Mouse (Mus musculus) right cerebral cortex, postnatal 10 days (tissue): Measurements from ENCODE around the gene Naaladl2.

Experiments used
- DNase-seq, 2 experiments: peaks; one replicate each; pipeline ENCODE4 v3.0.0; 2021; ENCODE audit warnings: low spot score in 2 of 2

Naaladl2 gene

GRCm38 (mm10) chr3:24942170-24942569 is 201.9 kb downstream of the Naaladl2 start:
- DNase-seq: no peak

DNA sequence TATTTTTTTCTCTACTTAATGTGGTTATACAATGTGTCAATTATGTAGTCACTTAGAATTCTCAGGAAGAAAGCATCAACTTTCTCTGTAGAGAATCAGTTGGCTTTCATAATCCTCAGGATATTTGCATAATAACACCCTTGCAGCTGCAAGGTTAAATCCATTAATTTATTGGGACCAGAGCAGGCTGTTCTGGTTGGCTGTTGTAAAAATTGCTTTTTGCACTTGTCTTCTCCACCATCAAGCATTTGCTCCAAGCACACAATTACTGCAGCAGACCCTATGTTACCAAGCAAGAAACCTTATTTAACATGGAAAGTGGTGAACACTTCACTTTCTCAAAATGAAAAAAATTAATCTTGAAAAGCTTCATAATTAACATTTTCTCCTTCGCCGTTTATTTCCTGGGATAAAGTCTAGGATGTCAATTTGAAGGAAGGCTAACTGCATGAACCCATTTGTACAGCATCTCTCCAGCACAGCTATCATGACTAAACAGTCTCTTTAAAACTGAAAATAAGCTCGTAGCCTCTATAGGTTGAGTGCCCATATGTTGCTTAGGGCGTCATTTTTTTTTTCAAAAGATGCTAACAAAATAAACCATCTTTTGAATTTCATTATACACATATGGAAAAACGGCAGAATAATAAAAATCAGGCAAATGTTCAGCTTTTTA is 205.4 kb downstream of the Naaladl2 start:
- no peak for DNase-seq

GRCm38 (mm10) chr3:24921811-24922210 is 222.2 kb downstream of the Naaladl2 start:
- DNase-seq: no peak

- no peak for DNase-seq
Measured at GRCm38 (mm10) chr3:24921401-24921800, 222.7 kb downstream of the Naaladl2 start.

DNA sequence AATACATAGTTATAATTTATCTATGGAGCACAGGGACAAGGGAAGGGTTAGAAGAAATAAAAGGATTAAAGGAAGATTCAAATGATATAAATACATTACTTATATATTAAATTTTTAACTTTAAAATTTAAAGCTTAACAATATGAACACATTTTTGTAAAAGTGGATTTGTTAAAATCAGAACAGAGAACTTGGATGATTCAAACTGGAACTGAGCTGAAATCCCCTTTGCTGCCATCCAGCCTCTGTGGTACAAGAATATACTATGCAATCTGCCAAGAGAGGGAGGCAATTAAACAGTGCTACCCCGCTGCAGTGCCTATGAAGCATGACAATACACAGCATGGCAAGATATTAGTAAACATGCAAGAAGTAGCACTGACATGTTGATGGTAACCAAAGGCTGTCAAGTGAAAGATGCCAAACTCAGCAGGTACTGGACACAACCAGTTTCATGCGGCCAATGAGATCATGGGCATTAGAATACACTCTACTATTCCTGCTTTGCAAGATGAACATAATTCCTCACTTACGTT is 238.6 kb downstream of the Naaladl2 start:
- no peak for DNase-seq

DNA sequence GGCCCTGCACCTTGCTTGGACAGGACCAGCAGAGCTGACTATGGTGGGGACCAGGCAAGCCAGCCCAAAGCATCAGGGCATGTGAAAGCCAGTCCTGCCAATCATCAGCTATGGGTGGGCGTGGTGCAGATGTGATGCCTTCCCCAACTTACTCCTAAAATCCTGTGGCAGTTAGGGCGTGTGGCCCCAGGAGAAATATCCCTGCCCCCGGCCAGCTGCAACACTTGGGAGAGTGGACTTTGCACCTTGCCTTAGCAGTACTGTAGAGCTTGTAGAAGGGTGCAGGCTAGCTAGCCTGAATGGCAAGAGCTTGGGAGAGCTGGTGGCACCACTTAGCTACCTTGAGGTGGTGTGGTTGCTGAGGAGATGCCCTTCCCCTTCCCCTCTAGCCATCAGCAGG is 255.3 kb downstream of the Naaladl2 start:
- DNase-seq: no peak

GRCm38 (mm10) chr3:24872254-24872653 is 271.8 kb downstream of the Naaladl2 start:
- DNase-seq: no peak

DNA sequence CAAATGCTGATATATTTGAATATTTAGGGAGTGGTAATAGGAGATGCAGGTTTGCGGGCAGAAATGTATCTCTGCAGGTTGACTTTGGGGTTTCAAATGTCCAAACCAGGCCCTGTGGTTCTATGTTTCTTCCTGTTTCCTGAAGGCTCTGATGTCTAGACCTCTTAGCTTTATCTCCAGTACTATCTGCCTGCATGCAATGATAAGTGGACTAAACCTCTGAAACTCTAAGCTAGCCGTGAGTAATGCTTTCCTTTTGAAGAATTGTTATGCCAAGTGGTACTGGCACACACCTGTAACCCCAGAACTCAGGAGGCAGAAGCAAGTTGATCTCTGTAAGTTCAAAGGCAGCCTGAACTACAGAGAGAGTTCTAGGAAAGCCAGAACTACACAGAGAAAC is 291.1 kb downstream of the Naaladl2 start:
- DNase-seq: no peak

DNA sequence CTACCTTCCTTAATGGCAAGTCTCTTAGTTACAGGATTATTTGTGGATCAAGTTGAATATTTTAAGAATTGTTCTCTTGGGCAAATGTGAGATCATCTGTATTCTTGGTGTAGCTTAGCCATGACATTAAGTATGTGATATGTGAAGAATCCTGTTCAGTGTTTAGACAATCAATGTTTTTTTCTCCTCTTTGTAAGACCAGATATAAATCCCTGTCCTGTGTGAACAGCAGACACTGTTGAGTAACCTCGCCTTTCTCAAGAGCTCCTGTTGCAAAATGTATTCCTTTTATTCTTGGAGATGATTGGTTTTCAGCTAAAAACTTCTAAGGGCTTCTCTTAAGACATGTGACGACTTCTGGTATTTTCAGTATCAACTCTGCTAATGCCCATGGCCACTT is 347.3 kb downstream of the Naaladl2 start:
- DNase-seq: no peak

DNA sequence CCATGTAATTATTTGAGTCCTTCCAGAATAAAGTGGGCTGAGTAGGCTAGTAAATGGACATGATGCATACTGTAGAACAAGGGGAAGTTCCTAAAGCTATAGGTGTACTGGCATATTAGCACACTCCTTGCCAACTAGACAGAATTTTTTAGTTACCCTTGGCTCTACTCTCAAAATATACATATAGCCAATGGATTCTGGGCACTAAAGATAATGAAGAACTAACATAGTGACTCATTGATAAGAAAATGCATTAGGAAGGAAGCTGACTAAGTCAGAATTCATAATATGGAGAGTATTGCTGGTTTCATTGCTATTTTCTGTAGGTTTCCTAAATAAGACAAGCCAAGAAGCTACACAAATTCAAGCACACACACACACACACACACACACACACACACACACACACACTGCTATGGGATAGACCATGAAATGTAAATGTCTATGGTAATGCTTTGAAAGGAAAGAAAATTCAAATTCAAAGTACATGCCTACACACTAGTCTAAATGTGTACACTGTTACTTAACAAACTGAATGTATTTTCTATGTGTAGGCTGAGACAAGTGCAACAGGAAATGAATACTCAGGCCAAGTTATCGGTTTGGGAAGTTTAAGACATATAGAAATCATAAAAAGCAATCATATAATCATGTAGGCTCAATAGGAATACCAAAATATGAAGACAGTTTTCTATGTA is 356.5 kb downstream of the Naaladl2 start:
- peak in 1 of 2 experiments; percentile 26 for DNase-seq

DNA sequence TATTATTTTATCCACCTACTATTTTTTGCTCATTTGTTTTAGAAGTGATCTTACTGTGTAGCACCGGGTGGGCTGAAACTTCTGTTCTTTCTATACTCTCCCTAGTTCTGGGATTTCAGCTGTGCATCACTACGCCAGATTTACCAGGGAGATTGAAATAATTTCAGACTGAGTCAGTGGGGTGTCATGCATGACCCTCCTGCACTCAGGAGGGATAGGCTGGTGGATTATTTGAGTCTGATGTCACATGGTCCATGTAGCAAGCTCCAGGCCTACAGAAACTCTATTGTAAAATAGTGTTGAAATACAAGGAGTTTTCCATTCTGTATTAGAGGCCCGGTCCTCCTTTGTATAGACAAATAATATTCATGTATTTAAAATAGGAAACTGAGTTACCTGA is 360.0 kb downstream of the Naaladl2 start:
- no peak for DNase-seq

- DNase-seq: no peak
Measured at GRCm38 (mm10) chr3:24783462-24783829, 360.6 kb downstream of the Naaladl2 start.

- DNase-seq: no peak
Measured at GRCm38 (mm10) chr3:24782784-24783461, 361.1 kb downstream of the Naaladl2 start.

DNA sequence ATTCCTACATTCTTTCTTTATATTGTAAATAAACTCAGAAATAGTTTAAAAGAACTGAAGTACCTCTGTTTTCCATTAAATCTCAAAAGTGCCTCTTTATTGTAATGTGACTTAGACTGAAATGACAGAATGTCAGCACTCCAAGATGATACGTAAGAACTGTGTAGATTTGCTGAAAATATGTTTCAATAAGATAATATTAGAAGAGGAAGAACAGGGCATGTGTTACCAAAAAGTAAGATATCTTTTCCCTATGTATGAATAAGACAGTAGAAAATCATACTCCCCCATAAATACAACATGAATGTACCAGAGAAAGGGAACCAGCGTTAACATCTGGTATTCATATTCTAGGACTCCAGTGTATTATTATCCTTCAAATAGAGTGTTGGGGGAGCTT is 362.4 kb downstream of the Naaladl2 start:
- DNase-seq: no peak

- DNase-seq: no peak
Measured at GRCm38 (mm10) chr3:24778416-24778815, 365.6 kb downstream of the Naaladl2 start.

DNA sequence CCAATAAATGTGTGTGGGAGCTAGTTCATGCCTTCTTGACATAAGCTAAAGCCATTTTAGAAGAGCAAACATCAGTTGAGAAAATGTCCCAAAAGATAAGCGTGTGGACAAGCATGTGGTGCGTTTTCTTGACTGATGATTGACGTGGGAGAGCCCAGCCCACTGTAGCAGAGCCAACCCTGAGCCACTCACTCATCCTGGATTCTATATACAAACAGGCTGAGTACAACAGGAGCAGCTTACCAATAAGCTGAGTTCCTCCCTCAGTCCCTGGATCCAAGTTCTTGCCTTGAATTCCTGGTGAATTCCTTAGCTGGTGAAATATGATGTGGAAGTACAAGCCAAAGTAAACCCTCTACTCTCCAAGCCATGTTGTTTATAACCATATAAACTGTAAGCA is 395.0 kb downstream of the Naaladl2 start:
- DNase-seq: no peak

- DNase-seq: no peak
Measured at GRCm38 (mm10) chr3:24747182-24747856, 396.7 kb downstream of the Naaladl2 start.

DNA sequence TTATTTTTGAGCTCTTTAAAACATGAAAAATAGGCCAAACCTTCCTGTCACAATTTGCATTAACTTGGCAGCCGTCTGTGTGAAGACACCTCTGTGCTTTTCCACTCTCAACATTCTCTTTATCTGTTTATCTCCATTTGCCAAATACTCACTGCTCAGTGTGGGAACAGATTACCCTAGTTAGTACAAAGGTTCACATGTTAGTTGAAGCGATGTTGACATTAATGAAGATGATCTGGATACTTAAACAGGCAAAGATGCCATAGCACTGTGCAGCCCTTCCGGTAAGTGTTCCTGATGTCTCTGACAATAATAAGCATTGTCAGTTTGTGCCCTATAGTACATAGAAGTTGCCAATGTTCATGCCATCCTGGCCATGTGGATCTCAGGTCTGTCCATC is 400.1 kb downstream of the Naaladl2 start:
- no peak for DNase-seq

DNA sequence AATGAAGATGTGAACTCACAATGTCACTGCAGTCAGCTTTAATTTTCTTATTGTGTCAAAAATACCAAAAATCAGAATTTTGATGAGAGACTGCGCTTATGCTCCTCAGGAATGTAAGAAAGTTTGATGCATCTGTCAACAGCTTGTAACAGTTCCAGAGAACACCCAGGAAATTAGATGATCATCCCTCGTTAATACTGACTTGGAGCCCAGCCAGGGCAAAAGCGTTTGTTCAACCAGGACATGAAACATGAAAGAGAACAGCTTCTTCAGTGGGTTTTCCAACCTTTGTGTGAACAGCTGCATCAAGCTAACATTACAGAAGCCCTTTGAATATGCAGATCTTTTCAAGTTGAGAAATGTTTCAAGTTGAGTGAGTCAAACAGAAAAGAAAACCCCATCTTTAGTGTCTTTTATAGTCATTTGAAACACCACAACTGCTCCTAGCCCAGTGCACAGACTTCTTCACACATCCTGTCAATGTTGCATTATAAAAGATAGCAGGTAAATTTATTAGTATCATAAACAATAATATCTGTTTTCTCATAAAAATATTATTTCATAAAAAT is 424.8 kb downstream of the Naaladl2 start:
- peak in 1 of 2 experiments; percentile 24 for DNase-seq

- DNase-seq: no peak
Measured at GRCm38 (mm10) chr3:24714770-24715169, 429.3 kb downstream of the Naaladl2 start.

GRCm38 (mm10) chr3:24705778-24706423 is 438.2 kb downstream of the Naaladl2 start:
- DNase-seq: no peak
